Mouse (Mus musculus) midbrain, embryonic 15.5 days (tissue): ENCODE measurements around the gene Ficd. TPM values are rescaled to one million over a fixed set of nuclear protein-coding genes. Genes with fewer than 3 reads are reported as not detected.

Source experiments
- ATAC-seq: fragments of 200-750 bp; cut with Nextera tagmentation; replicated peaks from 2 replicates; pipeline ENCODE4 v1.8.0; 2017; ENCODE audit warnings: moderate TSS enrichment
- H3K27ac ChIP-seq: fragments of 300-500 bp; sonication (generic); 2 replicates; pipeline ENCODE4 v1.5.1; 2015; ENCODE audit warnings: mild to moderate bottlenecking, inconsistent platforms
- H3K27me3 ChIP-seq: fragments of 300-500 bp; sonication (generic); replicated peaks from 2 replicates; pipeline ENCODE4 v1.6.1; 2015; ENCODE audit warnings: inconsistent platforms
- H3K36me3 ChIP-seq: fragments of 300-500 bp; sonication (generic); replicated peaks from 2 replicates; pipeline ENCODE4 v1.6.1; 2015; ENCODE audit warnings: inconsistent platforms
- H3K4me1 ChIP-seq: fragments of 300-500 bp; sonication (generic); 2 replicates; pipeline ENCODE4 v1.6.1; 2015; ENCODE audit warnings: inconsistent platforms
- H3K4me2 ChIP-seq: fragments of 300-500 bp; sonication (generic); 2 replicates; pipeline ENCODE4 v1.6.1; 2015; ENCODE audit warnings: inconsistent platforms, mild to moderate bottlenecking, moderate library complexity
- H3K4me3 ChIP-seq: fragments of 300-500 bp; sonication (generic); 2 replicates; pipeline ENCODE4 v1.5.1; 2015; ENCODE audit warnings: mild to moderate bottlenecking, inconsistent platforms
- H3K9ac ChIP-seq: fragments of 300-500 bp; sonication (generic); 2 replicates; pipeline ENCODE4 v1.6.1; 2015; ENCODE audit warnings: mild to moderate bottlenecking, inconsistent platforms
- H3K9me3 ChIP-seq: fragments of 300-500 bp; sonication (generic); 2 replicates; pipeline ENCODE4 v1.6.1; 2016; ENCODE audit warnings: inconsistent platforms
- WGBS: fragments of 180-500 bp; shearing (Covaris S2); methylation state at CpG from one replicate; pipeline ENCODE4 v1.1.7; 2015; ENCODE audit warnings: mixed read lengths; 5-methylcytosine and 5-hydroxymethylcytosine counted together
- polyA plus RNA-seq: library from polyadenylated mRNA; unstranded; fragments of >200 nt; fragmentation: Nextera tagmentation; extraction: Ambion mirVana; gene quantifications from 2 replicates; pipeline ENCODE4 v1.2.1, GENCODE M21; 2015

Gene Ficd
- polyA plus RNA-seq = 10.4 and 10.7 TPM in 2 replicates

DNA sequence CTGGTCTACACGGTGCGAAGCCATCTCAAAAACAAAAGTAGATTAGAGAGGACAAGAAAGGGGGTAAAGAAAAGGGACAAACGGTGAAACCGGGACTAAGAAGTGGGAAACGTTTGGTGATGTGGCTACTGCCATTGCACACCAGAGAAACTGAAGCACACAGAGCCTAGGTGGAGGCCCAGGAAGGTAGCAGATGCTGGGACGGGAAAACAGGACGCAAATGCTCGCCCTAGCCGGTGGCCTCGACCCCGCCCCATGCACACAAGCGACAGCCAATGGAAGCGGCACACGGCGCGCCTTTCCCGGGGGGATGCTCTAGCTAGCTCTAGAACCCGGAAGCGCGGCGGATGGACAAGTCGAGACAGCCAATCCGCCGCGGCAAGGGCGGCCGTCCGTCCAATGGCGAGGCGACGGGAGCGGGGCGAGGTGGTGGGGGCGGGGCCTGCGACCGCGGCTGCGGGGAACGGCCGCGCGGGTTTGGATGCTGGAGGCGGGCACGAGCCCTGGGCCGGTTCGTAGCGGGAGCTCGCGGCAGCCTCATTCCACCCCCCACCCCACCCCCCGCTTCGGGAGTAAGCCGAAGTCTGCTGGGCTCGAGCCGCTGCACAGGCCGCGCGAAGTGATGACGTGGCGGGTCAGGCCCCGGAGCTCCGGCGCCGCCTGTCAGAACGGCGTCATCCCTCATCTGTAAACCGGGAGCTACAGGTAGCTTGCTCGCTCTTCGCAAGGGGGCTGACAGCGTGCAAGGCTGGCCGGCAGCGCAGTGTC, at the start of gene Ficd:
Gene Ficd (plus strand): TSS at position 459 of the 768 bp plus-strand sequence.
- peak within 1 kb of the TSS; percentile 90 for H3K4me2 ChIP-seq
- H3K9ac ChIP-seq = peak within 1 kb of the TSS; percentile 65
- peaks cover 31% of the 10 kb centered on the region for H3K4me1 ChIP-seq
- WGBS = under 1% methylated on average over 71 of the region's 71 CpGs
- peak; percentile 94 for ATAC-seq
- H3K4me3 ChIP-seq = peak within 1 kb of the TSS; percentile 55
- H3K27ac ChIP-seq = peak within 1 kb of the TSS; percentile 95
- peaks cover 19% of the 10 kb centered on the region; the same call in 1 of the 2 replicates for H3K36me3 ChIP-seq
- H3K9me3 ChIP-seq = no peaks in the 10 kb centered on the region
- no peaks in the 10 kb centered on the region for H3K27me3 ChIP-seq

DNA sequence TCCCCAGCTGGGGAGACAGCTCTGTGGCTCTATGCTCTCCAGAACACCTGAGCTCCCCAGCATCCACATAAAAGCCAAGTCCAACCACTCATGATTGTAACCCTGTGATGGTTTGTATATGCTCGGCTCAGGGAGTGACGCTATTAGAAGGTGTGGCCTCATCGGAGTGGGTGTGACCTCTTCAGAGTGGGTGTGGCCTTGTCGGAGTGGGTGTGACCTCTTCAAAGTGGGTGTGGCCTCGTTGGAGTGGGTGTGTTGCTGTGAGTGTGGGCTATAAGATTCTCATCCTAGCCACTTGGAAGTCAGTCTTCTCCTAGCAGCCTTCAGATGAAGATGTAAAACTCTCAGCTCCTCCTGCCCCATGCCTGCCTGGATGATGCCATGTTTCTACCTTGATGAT, 48.1 kb upstream of the Ficd start:
- Histone ChIP-seq H3K4me3 (no peak overlapping the region), H3K9ac (no peak overlapping the region), H3K9me3 (no peaks in the 10 kb centered on the region), H3K36me3 (no peaks in the 10 kb centered on the region), H3K27ac (no peak overlapping the region), H3K27me3 (no peaks in the 10 kb centered on the region), H3K4me2 (no peak overlapping the region), H3K4me1 (peaks cover 11% of the 10 kb centered on the region)
- WGBS = 80% methylated on average over 5 of the region's 5 CpGs
- no peak for ATAC-seq

DNA sequence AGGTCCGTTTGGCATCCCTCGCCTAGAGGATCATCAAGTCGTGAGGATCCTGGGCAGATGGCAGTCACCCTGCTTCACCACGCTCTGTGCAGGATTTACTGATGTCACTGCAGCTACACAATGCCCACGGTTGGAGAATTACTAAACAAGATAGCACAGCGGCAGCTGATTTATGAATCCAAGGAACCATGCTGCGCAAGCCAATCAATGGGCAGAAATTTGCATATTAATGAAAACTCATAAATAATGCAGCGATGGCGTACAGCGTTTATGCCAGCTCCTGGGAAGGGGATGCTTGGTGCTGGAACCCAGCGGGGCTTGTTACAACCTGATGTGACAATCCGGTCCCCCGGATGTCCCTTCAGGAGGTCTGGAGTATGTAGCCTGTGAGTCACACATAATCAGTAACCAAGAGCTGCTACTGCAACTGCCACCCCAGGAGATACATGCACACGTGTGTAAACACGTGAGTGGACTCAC, 45.5 kb upstream of the Ficd start:
- Histone ChIP-seq H3K4me2 (peak overlapping the region; percentile 28), H3K36me3 (no peaks in the 10 kb centered on the region), H3K9ac (no peak overlapping the region), H3K4me3 (no peak overlapping the region), H3K4me1 (peaks cover 20% of the 10 kb centered on the region), H3K9me3 (no peaks in the 10 kb centered on the region), H3K27me3 (no peaks in the 10 kb centered on the region), H3K27ac (peak overlapping the region; percentile 71)
- 0 out of 2 replicates have a peak, but pooled peaks have one; percentile 59 for ATAC-seq
- WGBS = 37% methylated on average over 15 of the region's 15 CpGs

DNA sequence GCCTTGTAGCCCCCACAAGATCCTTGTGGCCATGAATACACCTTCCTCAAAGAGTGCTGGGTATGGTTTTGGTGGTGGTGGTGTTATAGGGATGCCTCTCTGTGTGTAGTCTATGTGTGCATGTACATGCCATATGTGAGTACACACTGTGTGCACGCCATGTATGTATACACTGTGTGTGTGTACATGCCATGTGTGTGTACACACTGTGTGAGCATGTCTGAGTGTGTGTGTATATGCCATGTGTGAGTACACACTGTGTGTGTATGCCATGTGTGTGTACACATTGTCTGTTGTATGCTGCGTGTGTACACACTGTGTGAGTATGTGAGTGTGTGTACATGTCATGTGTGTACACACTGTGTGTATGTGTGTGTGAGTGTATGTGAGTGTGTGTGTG, 44.7 kb upstream of the Ficd start:
- peak overlapping the region; percentile 71; the same call in 1 of the 2 replicates for H3K27ac ChIP-seq

DNA sequence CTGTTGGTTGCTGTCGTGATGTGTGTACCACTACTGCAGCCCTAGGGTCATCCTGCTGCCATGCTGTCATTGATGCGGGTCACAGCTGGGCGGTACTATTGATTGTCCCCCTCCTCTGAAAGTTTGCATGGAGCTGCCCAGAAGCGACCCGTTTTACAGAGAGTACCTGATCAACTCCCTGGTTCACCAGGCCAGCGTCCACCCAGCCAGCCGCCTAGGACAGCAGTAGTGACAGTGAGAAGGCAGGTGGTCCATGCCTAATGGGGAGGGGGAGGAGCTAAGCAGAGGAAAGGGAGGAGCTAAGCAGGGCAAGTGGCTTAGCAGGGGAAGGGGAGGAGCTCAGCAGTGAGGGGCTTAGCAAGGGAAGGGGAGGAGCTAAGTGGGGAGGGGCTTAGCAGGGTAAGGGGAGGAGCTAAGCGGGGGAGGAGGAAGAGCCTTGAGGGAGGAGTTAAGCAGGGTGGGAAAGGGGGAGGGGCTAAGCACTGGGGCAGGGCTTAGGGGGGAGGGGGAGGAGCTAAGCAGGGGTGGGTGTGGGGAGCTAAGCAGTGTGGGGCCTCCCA, 42.3 kb upstream of the Ficd start:
- no peak for ATAC-seq
- Histone ChIP-seq H3K27me3 (no peaks in the 10 kb centered on the region), H3K27ac (no peak overlapping the region), H3K4me1 (peaks cover 20% of the 10 kb centered on the region), H3K36me3 (no peaks in the 10 kb centered on the region), H3K4me2 (no peak overlapping the region), H3K9me3 (no peaks in the 10 kb centered on the region), H3K9ac (no peak overlapping the region), H3K4me3 (no peak overlapping the region)
- WGBS = 95% methylated on average over 8 of the region's 8 CpGs

More for the DNA sequence above, 44.7 kb upstream of the Ficd start:
- peak; percentile 40; the same call in 1 of the 2 replicates for ATAC-seq
- H3K4me2 ChIP-seq = no peak overlapping the region
- H3K4me3 ChIP-seq = no peak overlapping the region
- H3K27me3 ChIP-seq = no peaks in the 10 kb centered on the region
- peaks cover 20% of the 10 kb centered on the region for H3K4me1 ChIP-seq
- H3K9me3 ChIP-seq = no peaks in the 10 kb centered on the region
- no peak overlapping the region for H3K9ac ChIP-seq
- WGBS = 94% methylated on average over 2 of the region's 2 CpGs
- H3K36me3 ChIP-seq = no peaks in the 10 kb centered on the region

- 54% methylated on average over 4 of the region's 4 CpGs for WGBS
- Histone ChIP-seq H3K4me1 (peaks cover 17% of the 10 kb centered on the region), H3K4me3 (no peak overlapping the region), H3K27me3 (no peaks in the 10 kb centered on the region), H3K4me2 (no peak overlapping the region), H3K9ac (no peak overlapping the region), H3K36me3 (no peaks in the 10 kb centered on the region), H3K27ac (no peak overlapping the region), H3K9me3 (no peaks in the 10 kb centered on the region)
- ATAC-seq = no peak
These were observed 41.6 kb upstream of the Ficd start for GRCm38 (mm10) chr5:113694000-113694399.

- no peaks in the 10 kb centered on the region for H3K27me3 ChIP-seq
- no peak overlapping the region for H3K9ac ChIP-seq
- H3K9me3 ChIP-seq = no peaks in the 10 kb centered on the region
- peak overlapping the region; percentile 49; the same call in 1 of the 2 replicates for H3K27ac ChIP-seq
- H3K4me3 ChIP-seq = no peak overlapping the region
- H3K36me3 ChIP-seq = no peaks in the 10 kb centered on the region
- 47% methylated on average over 5 of the region's 5 CpGs for WGBS
- H3K4me1 ChIP-seq = peaks cover 17% of the 10 kb centered on the region
- no peak for ATAC-seq
- no peak overlapping the region for H3K4me2 ChIP-seq
These were observed 41.2 kb upstream of the Ficd start for GRCm38 (mm10) chr5:113694415-113694814.

DNA sequence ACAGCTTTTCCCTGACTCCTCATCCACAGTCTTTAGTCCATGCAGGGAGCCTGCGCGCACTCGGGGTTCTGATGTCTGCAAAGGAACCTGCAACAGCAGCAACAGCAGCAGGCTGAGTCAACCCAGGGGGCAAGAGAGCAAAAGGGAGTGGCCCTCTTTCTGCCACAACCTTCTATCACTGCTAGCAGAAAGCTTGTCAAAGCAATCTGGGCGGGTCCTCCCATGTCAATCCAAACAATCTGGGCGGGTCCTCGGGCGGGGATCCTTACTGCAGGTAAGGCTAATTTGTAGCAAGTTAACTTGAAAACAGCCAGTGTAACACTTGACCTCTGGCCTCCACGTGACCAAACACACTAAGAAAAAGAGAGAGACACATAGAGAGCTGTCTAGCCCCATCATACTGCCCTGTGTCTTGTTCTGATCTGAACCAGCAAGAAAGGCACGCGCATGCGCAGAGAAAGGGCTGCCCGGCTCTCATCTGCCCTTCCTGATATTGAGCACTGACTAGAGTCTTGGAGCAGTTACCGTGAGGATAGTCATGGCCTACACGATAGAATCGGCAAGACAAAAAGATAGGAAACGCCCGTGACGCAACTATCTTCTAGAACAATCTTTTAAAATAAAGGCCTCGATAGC, 35.1 kb upstream of the Ficd start:
- Histone ChIP-seq H3K27me3 (no peaks in the 10 kb centered on the region), H3K4me3 (no peak overlapping the region), H3K36me3 (no peaks in the 10 kb centered on the region), H3K27ac (no peak overlapping the region), H3K9me3 (no peaks in the 10 kb centered on the region), H3K9ac (no peak overlapping the region), H3K4me1 (peaks cover 21% of the 10 kb centered on the region), H3K4me2 (no peak overlapping the region)
- WGBS = 81% methylated on average over 19 of the region's 19 CpGs
- ATAC-seq = no peak

GRCm38 (mm10) chr5:113703803-113704585, 31.6 kb upstream of the Ficd start:
- Histone ChIP-seq H3K9ac (no peak overlapping the region), H3K27me3 (no peaks in the 10 kb centered on the region), H3K4me1 (peaks cover 21% of the 10 kb centered on the region), H3K9me3 (no peaks in the 10 kb centered on the region), H3K36me3 (no peaks in the 10 kb centered on the region), H3K4me2 (no peak overlapping the region), H3K4me3 (no peak overlapping the region), H3K27ac (peak overlapping the region; percentile 66)
- 32% methylated on average over 21 of the region's 21 CpGs for WGBS
- no peak; the same call in 1 of the 2 replicates for ATAC-seq

DNA sequence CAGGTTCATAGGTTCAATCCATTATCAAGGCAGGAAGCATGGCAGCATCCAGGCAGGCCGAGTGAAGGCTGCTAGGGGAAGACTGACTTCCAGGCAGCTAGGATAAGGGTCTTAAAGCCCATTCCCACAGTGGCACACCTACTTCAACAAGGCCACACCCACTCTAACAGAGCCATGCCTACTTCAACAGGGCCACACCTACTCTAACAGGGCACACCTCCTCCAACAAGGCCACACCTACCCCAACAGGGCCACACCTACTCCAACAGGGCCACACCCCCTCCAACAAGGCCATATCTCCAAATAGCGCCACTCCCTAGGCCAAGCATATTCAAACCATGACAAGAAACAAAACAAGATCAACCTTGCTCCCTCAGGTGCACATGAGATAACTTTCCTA, 22.7 kb upstream of the Ficd start:
- Histone ChIP-seq H3K4me1 (peaks cover 26% of the 10 kb centered on the region), H3K9me3 (no peaks in the 10 kb centered on the region), H3K27me3 (no peaks in the 10 kb centered on the region), H3K27ac (no peak overlapping the region), H3K4me2 (no peak overlapping the region), H3K4me3 (no peak overlapping the region), H3K36me3 (no peaks in the 10 kb centered on the region), H3K9ac (no peak overlapping the region)
- WGBS = 81% methylated on average over 2 of the region's 2 CpGs
- ATAC-seq = no peak

DNA sequence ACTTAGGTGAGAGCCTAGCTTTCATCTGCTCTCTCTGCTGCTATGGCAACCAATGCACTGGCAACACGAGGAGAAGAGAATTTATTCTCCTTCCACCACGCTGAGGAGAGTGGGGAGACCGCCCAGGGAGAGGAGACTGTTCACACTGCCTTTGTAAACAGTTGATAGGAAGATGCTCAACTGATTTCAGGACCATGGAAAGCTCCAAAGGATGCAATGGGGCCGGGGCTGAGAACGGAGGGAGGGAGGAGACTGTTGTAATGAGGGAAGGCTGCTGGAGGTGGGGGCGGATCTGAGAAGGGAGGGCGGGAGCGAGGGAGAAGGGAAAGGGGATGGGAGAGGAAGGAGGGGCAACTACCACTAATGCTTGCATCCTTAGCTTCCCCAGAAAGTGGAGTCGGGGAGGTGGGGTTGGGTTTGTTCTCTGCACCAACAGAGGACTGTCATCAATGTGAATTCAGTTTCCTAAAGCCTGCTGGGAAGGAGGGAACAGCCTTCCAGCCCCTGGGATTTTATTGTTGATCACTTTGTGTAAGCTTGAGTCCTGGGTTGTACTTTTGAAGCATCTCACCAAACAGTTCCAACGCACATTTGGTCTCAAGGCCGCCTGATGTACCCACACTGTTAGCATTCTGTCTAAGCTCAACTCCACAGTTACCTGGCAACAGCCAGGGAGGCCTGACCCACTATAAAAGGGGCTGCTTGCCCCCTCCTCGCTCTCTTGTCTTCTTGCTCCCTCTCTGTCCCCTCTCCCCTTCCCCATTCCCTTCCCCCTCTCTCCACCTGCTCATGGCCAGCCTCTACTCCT, 18.8 kb upstream of the Ficd start:
- Histone ChIP-seq H3K27ac (peak overlapping the region; percentile 90), H3K4me3 (no peak overlapping the region), H3K36me3 (no peaks in the 10 kb centered on the region), H3K4me1 (peaks cover 36% of the 10 kb centered on the region), H3K9me3 (no peaks in the 10 kb centered on the region), H3K27me3 (no peaks in the 10 kb centered on the region), H3K9ac (no peak overlapping the region), H3K4me2 (peak overlapping the region; percentile 32)
- peak; percentile 89 for ATAC-seq
- WGBS = 3% methylated on average over 12 of the region's 12 CpGs
